Mouse (Mus musculus): ENCODE measurements around the gene Ttc21a. TPM values are rescaled to one million over a fixed set of nuclear protein-coding genes. Genes with fewer than 3 reads are reported as not detected.
A peak's percentile ranks its signal among the peaks of the same experiment; 100 is the strongest.

Gene Ttc21a
- polyA plus RNA-seq, 1 experiment from 2014 or later, result 0.36 TPM

DNA sequence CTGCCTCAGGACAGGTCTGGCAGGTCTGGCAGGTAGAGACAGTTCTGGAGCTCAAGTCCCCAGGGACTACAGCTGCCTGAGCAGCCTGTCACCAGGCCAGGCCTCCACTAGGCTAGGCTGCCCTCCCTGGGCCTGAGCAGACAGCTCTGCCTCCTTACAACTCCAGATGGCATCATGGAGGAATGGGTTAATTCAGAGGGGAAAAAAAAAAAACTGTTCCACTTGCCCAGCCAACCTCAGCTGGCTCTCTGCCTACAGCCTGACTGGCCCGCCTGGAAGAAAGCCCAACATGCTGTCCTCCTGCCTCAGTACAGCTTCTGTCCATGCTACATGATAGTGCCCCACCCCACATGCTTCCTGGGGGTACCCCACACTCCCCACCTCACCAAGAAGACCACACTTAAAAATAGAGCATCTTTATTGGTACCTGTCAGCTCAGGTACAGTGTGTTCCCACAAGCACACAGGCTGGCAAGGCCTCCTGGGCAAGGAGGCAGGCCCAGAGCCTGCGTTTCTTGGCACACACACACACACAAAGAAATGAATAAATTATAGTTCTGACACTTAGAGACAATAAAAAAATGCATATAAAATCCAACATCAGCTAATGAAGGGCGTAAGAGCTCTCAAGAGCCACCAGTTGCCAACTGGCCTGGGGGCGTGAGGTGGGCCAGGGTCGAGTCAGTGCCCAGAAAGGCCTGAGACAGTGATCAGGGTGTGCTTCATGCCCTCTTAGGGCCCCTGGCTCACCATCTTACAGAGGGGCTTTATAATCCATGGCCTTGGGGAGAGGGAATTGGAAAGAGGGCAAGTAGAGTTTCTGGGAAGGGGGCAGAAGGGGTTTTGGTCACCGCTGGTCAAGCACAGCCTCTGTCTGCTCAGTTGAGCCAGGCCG lies 33.6 kb downstream of the Ttc21a start:
- WGBS, result 66% methylated on average over 7 of the region's 7 CpGs
- H3K9ac ChIP-seq, result peak overlapping the region; percentile 51; the same call in 1 of the 2 replicates
- ATAC-seq (ENCODE audit: low read depth), result peak; percentile 57; the same call in 1 of the 2 replicates
- peaks cover 15% of the 10 kb centered on the region for H3K4me1 ChIP-seq (replicated peaks)
- H3K4me3 ChIP-seq, result no peak overlapping the region
- H3K27me3 ChIP-seq, result no peaks in the 10 kb centered on the region
- H3K4me2 ChIP-seq, result no peak overlapping the region
- H3K9me3 ChIP-seq, result no peaks in the 10 kb centered on the region
- H3K36me3 ChIP-seq, result peaks cover 10% of the 10 kb centered on the region; the same call in 1 of the 2 replicates
- H3K27ac ChIP-seq (replicated peaks), result peak overlapping the region; percentile 57

DNA sequence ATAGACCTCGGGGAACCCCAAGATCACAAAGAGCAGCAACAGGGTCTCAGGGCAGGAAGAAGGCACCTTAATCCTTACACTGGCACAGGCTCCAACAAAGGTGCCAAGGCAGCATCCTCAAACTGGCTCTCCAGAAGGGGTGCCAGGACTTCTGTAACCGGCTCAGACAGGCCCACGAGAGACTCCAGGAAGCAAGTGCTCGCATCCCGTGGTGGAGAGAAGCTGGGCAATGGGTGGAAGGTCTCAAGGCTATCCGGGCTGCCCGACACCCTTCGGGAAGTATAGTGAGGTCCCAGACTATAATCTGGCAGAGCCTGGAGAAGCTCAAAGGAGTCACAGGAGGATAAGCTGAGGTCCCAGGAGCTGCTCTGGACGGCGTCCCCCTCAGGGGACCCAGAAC lies 34.8 kb downstream of the Ttc21a start:
- 96% methylated on average over 10 of the region's 10 CpGs for WGBS
- H3K9ac ChIP-seq, result no peak overlapping the region

DNA sequence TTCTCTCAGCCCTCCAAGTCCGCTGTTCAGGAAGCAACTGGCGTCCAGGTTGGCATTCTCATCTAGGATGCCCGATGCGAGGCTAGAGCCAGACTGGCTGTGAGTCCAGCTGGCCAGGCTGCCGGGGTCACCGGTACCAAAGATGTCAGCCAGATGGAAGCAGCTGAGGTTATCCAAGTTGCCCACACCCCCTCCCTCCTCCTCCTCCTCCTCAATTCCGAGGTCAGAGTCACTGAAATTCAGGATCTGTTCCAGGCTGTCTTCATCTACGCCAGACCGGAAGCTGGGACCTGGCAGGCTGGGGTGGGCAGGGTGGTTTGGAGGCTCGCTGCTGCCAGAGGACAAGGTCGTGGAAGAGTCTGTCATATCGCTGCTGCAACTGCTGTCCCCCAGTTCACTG lies 35.2 kb downstream of the Ttc21a start:
- Histone ChIP-seq H3K9ac (no peak overlapping the region), H3K4me2 (no peak overlapping the region), H3K27me3 (no peaks in the 10 kb centered on the region), H3K9me3 (no peaks in the 10 kb centered on the region), H3K4me1 (replicated peaks) (peaks cover 21% of the 10 kb centered on the region), H3K27ac (replicated peaks) (no peak overlapping the region), H3K4me3 (no peak overlapping the region), H3K36me3 (peaks cover 10% of the 10 kb centered on the region; the same call in 1 of the 2 replicates)
- 91% methylated on average over 12 of the region's 12 CpGs for WGBS
- no peak for ATAC-seq (ENCODE audit: low read depth)

More for the DNA sequence above, 34.8 kb downstream of the Ttc21a start:
- peaks cover 10% of the 10 kb centered on the region; the same call in 1 of the 2 replicates for H3K36me3 ChIP-seq
- H3K4me3 ChIP-seq, result no peak overlapping the region
- H3K27me3 ChIP-seq, result no peaks in the 10 kb centered on the region
- H3K27ac ChIP-seq (replicated peaks), result no peak overlapping the region
- no peak overlapping the region for H3K4me2 ChIP-seq
- peaks cover 17% of the 10 kb centered on the region for H3K4me1 ChIP-seq (replicated peaks)
- H3K9me3 ChIP-seq, result no peaks in the 10 kb centered on the region
- no peak for ATAC-seq (ENCODE audit: low read depth)

DNA sequence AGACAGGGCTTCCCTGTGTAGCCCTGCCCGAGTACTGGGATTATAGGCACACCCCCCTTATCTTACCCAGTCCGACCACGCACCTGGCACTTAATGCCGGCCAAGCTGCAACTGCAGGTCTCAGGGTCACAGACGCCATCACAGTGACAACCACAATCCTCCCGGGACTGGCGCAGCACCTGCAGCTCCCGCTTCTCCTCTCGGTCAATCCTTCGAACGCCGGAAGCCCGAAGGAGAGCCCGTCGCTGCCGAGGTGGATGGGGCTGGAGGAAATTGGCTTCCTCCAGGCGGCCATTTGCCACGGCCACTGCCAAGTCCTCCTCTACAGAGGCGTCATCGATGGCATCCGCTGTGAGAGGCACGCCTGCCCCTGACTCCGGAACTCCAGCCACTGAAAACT lies 35.9 kb downstream of the Ttc21a start:
- H3K4me3 ChIP-seq, result no peak overlapping the region
- no peak overlapping the region for H3K4me2 ChIP-seq
- H3K36me3 ChIP-seq, result peaks cover 10% of the 10 kb centered on the region; the same call in 1 of the 2 replicates
- no peak for ATAC-seq (ENCODE audit: low read depth)
- no peak overlapping the region for H3K9ac ChIP-seq
- no peaks in the 10 kb centered on the region for H3K9me3 ChIP-seq
- no peaks in the 10 kb centered on the region for H3K27me3 ChIP-seq
- H3K4me1 ChIP-seq (replicated peaks), result peaks cover 28% of the 10 kb centered on the region
- WGBS, result 94% methylated on average over 23 of the region's 23 CpGs
- H3K27ac ChIP-seq (replicated peaks), result no peak overlapping the region

DNA sequence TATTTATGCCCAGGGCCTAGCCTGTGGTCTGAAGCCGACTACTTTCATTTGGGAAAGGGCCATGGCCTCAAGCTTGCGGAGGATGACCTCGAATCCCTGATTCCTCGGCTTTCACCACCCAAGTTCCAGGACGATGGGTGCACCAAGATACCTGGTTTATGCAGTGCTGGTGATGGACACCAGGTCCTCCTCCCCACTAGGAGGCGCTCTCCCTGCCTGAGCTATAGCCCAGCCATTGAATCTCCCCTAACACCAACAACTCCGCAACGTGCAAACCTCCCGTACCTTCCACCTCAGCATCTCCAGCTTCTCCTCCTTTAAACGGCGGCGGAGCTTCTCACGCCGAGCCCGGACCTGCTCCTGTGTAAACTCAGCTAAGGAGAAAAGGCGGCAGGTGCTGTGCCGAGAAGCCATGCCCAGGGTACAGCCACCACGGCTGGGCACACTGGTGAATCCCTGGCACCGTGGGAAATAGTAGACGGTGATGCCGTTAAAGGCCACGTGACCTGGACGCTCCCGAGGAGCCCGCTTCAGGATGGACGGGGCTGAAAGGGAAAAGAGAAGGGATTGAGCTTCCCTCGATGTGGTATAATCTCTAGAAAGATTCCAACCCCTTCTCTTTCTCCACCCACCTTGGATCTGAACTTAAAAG lies 36.6 kb downstream of the Ttc21a start:
- no peaks in the 10 kb centered on the region for H3K9me3 ChIP-seq
- no peaks in the 10 kb centered on the region for H3K27me3 ChIP-seq
- no peak overlapping the region for H3K27ac ChIP-seq (replicated peaks)
- peaks cover 10% of the 10 kb centered on the region; the same call in 1 of the 2 replicates for H3K36me3 ChIP-seq
- 90% methylated on average over 27 of the region's 27 CpGs for WGBS
- H3K9ac ChIP-seq, result no peak overlapping the region
- no peak overlapping the region for H3K4me3 ChIP-seq
- H3K4me2 ChIP-seq, result no peak overlapping the region
- no peak for ATAC-seq (ENCODE audit: low read depth)
- H3K4me1 ChIP-seq (replicated peaks), result peaks cover 35% of the 10 kb centered on the region

DNA sequence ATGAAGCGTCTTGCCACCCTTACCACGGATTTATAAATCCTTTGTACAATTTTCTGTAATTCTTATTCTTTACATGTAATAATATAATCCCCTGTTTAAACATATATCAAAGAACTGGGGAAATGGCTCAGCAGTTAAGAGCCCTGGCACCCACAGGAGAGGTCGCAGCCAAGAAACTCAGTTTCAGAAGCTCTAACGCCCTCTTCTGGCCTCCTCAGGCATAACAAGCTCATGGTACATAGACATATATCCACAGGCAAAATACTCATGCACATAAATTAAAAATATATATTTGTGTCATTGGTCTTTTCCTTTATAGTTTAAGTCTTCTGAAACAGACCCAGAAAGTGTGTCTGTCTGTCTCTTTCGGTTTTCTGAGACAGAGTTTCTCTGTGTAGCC lies 37.2 kb downstream of the Ttc21a start:
- Histone ChIP-seq H3K4me1 (replicated peaks) (peaks cover 35% of the 10 kb centered on the region), H3K4me3 (no peak overlapping the region), H3K4me2 (no peak overlapping the region), H3K9me3 (no peaks in the 10 kb centered on the region), H3K27me3 (no peaks in the 10 kb centered on the region), H3K9ac (no peak overlapping the region), H3K36me3 (peaks cover 10% of the 10 kb centered on the region; the same call in 1 of the 2 replicates), H3K27ac (replicated peaks) (no peak overlapping the region)
- ATAC-seq (ENCODE audit: low read depth), result no peak
- WGBS, result 82% methylated on average over 5 of the region's 5 CpGs

DNA sequence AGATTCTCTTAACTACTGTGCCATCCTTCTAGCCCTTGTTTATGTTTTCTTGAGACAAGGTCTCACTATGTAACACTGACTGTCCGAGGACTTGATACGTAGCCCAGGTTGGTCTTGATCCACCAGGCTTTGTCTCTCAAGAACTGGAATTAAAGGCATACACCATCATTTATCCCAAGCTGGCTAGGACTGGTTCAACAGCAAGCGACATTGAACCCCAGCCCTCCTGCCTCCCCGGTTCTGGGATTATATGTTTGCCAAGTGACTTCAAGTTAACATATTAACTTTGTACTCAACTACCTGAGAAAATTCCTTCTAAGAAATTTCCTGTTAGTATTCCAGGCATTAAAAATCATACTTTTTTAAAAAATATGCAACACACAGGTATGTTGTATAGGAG lies 37.9 kb downstream of the Ttc21a start:
- ATAC-seq (ENCODE audit: low read depth), result no peak
- H3K9me3 ChIP-seq, result no peaks in the 10 kb centered on the region
- no peak overlapping the region for H3K4me2 ChIP-seq
- H3K9ac ChIP-seq, result no peak overlapping the region
- peaks cover 36% of the 10 kb centered on the region for H3K4me1 ChIP-seq (replicated peaks)
- no peak overlapping the region for H3K4me3 ChIP-seq
- H3K27me3 ChIP-seq, result no peaks in the 10 kb centered on the region
- H3K27ac ChIP-seq (replicated peaks), result no peak overlapping the region
- WGBS, result 98% methylated on average over 4 of the region's 4 CpGs
- H3K36me3 ChIP-seq, result peaks cover 10% of the 10 kb centered on the region; the same call in 1 of the 2 replicates

DNA sequence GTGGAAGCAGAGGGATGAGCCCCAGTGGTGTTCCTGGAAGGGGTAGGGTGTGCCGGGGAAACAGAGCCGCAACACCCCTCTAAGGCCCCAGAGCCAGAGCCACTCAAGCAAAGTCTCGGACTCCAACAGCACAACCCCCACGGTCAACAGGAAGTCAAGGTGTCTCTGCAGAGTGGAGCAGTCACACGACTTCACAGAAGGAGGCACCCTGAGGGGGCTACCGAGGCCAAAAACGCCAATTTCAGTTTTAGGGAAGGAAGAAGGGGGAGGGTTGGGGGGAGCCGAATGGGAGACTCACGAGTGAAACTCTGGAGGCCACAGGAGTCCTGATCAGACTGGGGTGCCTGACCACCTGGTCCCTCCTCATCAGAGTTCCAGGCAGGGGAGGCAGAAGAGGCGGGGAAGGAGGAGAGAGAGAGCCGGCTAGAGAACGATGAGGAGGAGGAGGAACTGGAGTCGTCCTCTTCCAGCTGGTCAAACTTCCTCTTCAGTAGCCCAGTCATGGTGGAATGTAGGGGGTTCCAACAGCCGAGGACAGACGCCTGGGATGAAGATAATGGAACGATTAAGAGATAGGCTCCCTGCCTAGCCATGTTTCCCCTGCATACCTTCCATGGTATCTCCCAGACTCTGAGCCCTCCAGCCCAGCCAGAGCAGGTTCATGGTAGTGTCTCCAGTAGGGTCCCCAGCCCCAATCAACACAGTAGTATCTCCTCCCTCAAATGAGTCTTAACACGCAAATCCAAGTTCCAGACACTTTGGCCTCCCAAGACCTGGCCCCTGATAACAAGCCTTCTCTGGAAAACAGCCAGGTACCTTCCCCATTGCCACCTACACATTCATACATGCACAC lies 39.5 kb downstream of the Ttc21a start:
- Histone ChIP-seq H3K27ac (replicated peaks) (no peak overlapping the region), H3K36me3 (peaks cover 10% of the 10 kb centered on the region; the same call in 1 of the 2 replicates), H3K27me3 (peaks cover 6% of the 10 kb centered on the region; the same call in 1 of the 2 replicates), H3K4me3 (no peak overlapping the region), H3K9me3 (no peaks in the 10 kb centered on the region), H3K9ac (0 out of 2 replicates have a peak overlapping the region, but pooled peaks have one; percentile 17), H3K4me2 (no peak overlapping the region), H3K4me1 (replicated peaks) (peaks cover 39% of the 10 kb centered on the region)
- no peak for ATAC-seq (ENCODE audit: low read depth)
- WGBS, result 60% methylated on average over 17 of the region's 17 CpGs

DNA sequence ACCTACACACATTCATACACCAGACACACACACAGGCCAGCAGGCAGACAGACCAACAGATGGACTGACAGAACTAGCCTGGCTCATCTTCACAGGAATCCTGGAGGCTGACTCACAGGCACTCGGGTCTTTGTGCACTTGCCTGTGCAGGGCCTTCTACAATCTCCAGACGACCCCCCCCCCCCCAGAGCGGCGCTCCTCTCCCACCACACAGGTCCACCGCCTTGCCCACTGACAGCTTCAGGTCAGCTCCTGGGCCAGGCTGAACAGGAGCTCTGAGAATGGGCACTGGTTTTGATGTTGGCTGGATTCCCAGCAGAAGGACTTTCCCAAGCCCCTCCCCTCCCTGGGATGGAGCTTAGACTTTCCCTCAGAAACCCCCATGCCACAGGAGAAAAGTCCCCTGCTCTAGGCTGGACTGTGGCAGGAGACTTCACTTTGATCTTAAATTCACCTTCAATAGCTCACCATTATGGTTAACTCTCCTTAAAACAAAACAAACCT lies 40.2 kb downstream of the Ttc21a start:
- H3K27ac ChIP-seq (replicated peaks), result no peak overlapping the region
- 43% methylated on average over 5 of the region's 5 CpGs for WGBS

DNA sequence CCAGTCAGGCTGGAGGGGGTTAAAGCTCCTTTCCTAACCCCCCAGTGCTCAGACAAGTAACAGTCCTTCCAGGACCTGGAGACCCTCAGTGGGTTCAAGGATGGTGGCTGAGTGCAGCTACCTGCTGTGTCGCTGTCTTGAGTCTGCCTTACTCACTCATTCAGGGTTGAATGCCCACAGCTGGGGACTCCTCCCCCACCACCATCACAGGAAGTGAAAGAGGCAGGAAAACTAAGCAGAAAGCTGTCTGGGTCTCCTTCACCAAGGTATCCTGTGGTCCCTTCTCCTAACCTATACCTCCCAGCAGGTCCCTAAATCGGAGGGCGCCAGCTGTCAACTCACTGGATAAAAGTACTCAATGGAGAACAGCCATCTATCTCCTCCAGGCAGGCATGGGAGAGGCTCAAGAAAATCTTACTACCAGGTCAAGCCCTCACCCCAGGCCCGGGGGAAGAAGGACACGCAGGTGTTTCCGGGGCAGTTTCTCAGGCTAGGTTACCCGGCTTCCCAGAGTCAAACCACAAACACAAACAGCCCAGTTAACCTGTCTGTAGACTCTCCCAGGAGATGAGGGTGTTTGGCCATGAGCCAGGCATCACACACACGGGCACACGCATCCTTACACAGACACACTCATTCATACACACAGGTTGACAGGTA lies 40.9 kb downstream of the Ttc21a start:
- Histone ChIP-seq H3K27ac (replicated peaks) (no peak overlapping the region), H3K27me3 (peaks cover 17% of the 10 kb centered on the region), H3K4me1 (replicated peaks) (peaks cover 53% of the 10 kb centered on the region), H3K36me3 (peaks cover 6% of the 10 kb centered on the region; the same call in 1 of the 2 replicates), H3K4me2 (no peak overlapping the region), H3K4me3 (no peak overlapping the region), H3K9me3 (no peaks in the 10 kb centered on the region), H3K9ac (no peak overlapping the region)
- no peak for ATAC-seq (ENCODE audit: low read depth)
- WGBS, result 63% methylated on average over 9 of the region's 9 CpGs

More for the DNA sequence above, 40.2 kb downstream of the Ttc21a start:
- H3K4me3 ChIP-seq, result no peak overlapping the region
- H3K9me3 ChIP-seq, result no peaks in the 10 kb centered on the region
- H3K4me1 ChIP-seq (replicated peaks), result peaks cover 46% of the 10 kb centered on the region
- H3K4me2 ChIP-seq, result no peak overlapping the region
- peaks cover 11% of the 10 kb centered on the region for H3K27me3 ChIP-seq
- H3K36me3 ChIP-seq, result peaks cover 10% of the 10 kb centered on the region; the same call in 1 of the 2 replicates
- no peak for ATAC-seq (ENCODE audit: low read depth)
- 0 out of 2 replicates have a peak overlapping the region, but pooled peaks have one; percentile 17 for H3K9ac ChIP-seq

All from neural tube, embryonic 13.5 days (tissue).